Mouse (Mus musculus): Measurements from ENCODE around the gene Kif5c.

- TF ChIP-seq CTCF (IDR thresholded peaks at IDR 0.05; ENCODE audit: control insufficient read depth, insufficient read depth, insufficient replicate concordance, low read depth, low read length) (no peak), POLR2A (IDR thresholded peaks at IDR 0.05; ENCODE audit: control insufficient read depth, low read depth, low read length) (no peak)
Observed at GRCm38 (mm10) chr2:49749730-49750576, 130.9 kb downstream of the Kif5c start.

Data from testis, adult 2 months (tissue).